ENCODE assay signal across 11 mouse cellular contexts in the genomic region with DNA sequence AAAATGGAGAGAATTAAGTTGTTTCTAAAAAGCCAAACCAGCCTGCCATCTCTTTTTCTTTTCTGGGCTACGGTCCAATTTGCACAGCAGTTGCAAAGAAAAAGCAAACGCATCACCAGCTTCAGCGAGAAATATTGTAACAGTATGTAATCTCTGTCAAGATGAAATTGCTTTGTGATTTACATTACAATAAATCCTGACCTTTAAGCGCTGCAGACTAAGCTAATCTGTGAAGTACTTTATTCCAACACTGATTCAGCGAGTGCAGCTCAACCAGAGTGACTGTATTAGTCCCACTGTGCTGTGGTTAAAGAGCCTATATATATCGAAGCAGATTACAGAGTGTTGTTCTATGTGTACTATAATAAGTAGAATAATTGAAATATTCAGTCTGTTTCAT. TPM values are rescaled to one million over a fixed set of nuclear protein-coding genes. Genes with fewer than 3 reads are reported as not detected.
DNase-seq lines count a peak whose midpoint lies in the region; ATAC-seq and TF ChIP-seq lines count a peak whose summit lies in the region.
"Had no signal": no experiment of that assay in that cellular context is flagged by ENCODE, and none has a peak within 500 bp of the region (broad histone marks: within the 10 kb centered on the region; RNA-seq: fewer than 3 reads in every experiment).

No protein-coding gene starts in this region.

- no peaks in the 10 kb centered on the region for H3K9me3 ChIP-seq in midbrain, postnatal 0 days (ENCODE audit: low read length)

- no peaks in the 10 kb centered on the region for H3K27me3 ChIP-seq in midbrain, postnatal 0 days (ENCODE audit: insufficient read depth, low read length)

- DNase-seq in heart, adult 11 months, result peak; percentile 25
- DNase-seq in heart, postnatal 4 days, result no peak
- peak; percentile 89 for DNase-seq in brain, adult 2 months (ENCODE audit: low read depth, low spot score)
- DNase-seq in layer of hippocampus, adult 2 months (ENCODE audit: low spot score in 2 of 2), result peak; percentile 51 to 64
- DNase-seq in midbrain, postnatal 0 days (ENCODE audit: low spot score), result peak; percentile 63
- no peak for DNase-seq in embryo, embryonic 10.5 days (ENCODE audit: low spot score)
- DNase-seq in gastrocnemius, postnatal 36 days, result no peak
- no peak for DNase-seq in adrenal gland, adult 18-20 months (ENCODE audit: low spot score in 2 of 2)
- DNase-seq: B cell, adult 2 months; lung, postnatal 10 days had no signal

- ATAC-seq in midbrain, postnatal 0 days (ENCODE audit: low FRiP score), result no peak
- ATAC-seq: Patski had no signal

- H3K9ac ChIP-seq in midbrain, postnatal 0 days (replicated peaks; ENCODE audit: low read length, poor library complexity, severe bottlenecking), result no peak overlapping the region

- 23% methylated on average over 6 of the region's 6 CpGs for WGBS in midbrain, postnatal 0 days

- H3K4me2 ChIP-seq in midbrain, postnatal 0 days (ENCODE audit: low read depth, low read length, poor library complexity, severe bottlenecking), result no peak overlapping the region

- no peaks in the 10 kb centered on the region for H3K36me3 ChIP-seq in midbrain, postnatal 0 days (ENCODE audit: insufficient read depth, low read length)

- H3K4me3 ChIP-seq in layer of hippocampus, adult 2 months, result no peak overlapping the region
- no peak overlapping the region for H3K4me3 ChIP-seq in midbrain, postnatal 0 days (ENCODE audit: low read depth, low read length)

- H3K27ac ChIP-seq in layer of hippocampus, adult 2 months, result peak overlapping the region; percentile 74
- H3K27ac ChIP-seq in midbrain, postnatal 0 days (ENCODE audit: low read depth, low read length), result no peak overlapping the region

- intact Hi-C loops in gastrocnemius, postnatal 36 days (cut with DNase I), result no loop called here

- no peaks in the 10 kb centered on the region for H3K4me1 ChIP-seq in midbrain, postnatal 0 days (ENCODE audit: insufficient read depth, low read length)

- TF ChIP-seq CTCF in layer of hippocampus, adult 2 months (conservative IDR thresholded peaks at IDR 0.05), result no peak
- TF ChIP-seq CTCF in midbrain, postnatal 0 days (IDR thresholded peaks at IDR 0.05), result no peak

RNA-seq across cellular contexts. Expression of a gene that starts 45.6 kb away (rescaled TPM):
- total RNA-seq in heart, postnatal 4 days (2021), result 100 to 1,000 TPM; 119 to 127 TPM
- 100 to 1,000 TPM; 103 to 115 TPM for total RNA-seq in layer of hippocampus, adult 2 months (2021)
- 58.3 and 92.6 TPM in 2 replicates for total RNA-seq in midbrain, postnatal 0 days (2014; rRNA removed)
- polyA plus RNA-seq in midbrain, postnatal 0 days (2015; fragmentation: Nextera tagmentation; extraction: Ambion mirVana), result 322 and 326 TPM in 2 replicates
- 10 to 100 TPM; 23.2 to 28.0 TPM for total RNA-seq in gastrocnemius, postnatal 36 days (2021)
- total RNA-seq in adrenal gland, adult 18-20 months (2021), result 100 to 1,000 TPM in 1 of 2 experiments, 10 to 100 TPM in 1; 88.6 to 110 TPM

Comparison
In these comparisons a context has a peak if more than half of its experiments do, and no peak if none do; other contexts are left out.
1. DNase-seq: peak in heart, adult 11 months (single experiment), brain, adult 2 months (single experiment), layer of hippocampus, adult 2 months (2 of 2) and midbrain, postnatal 0 days (single experiment); none in heart, postnatal 4 days (single experiment), embryo, embryonic 10.5 days (single experiment), gastrocnemius, postnatal 36 days (0 of 2) and adrenal gland, adult 18-20 months (0 of 2).